Mouse (Mus musculus) lung, postnatal 0 days (tissue): ENCODE data around the gene Fam24b.

Experiments used
- CTCF ChIP-seq: IDR thresholded peaks from 2 replicates; pipeline ENCODE4 v1.5.1; 2016; ENCODE audit warnings: antibody characterized with exemption, mild to moderate bottlenecking
- EP300 ChIP-seq: IDR thresholded peaks from 2 replicates; pipeline ENCODE4 v1.6.1; 2016; ENCODE audit warnings: antibody characterized with exemption, mild to moderate bottlenecking, control low read depth

- TF ChIP-seq CTCF (no peak), EP300 (no peak)
These were observed 34.8 kb upstream of the Fam24b start for GRCm38 (mm10) chr7:131364131-131364530.
